Mouse (Mus musculus) stomach, postnatal 0 days (tissue): ENCODE measurements around the gene Zfp367. TPM values are rescaled to one million over a fixed set of nuclear protein-coding genes. Genes with fewer than 3 reads are reported as not detected.

Source experiments
- ATAC-seq: fragments of 200-750 bp; cut with Nextera tagmentation; 2 replicates; pipeline ENCODE4 v1.8.0; 2017; ENCODE audit not compliant: low FRiP score, low TSS enrichment
- DNase-seq: peaks from one replicate; pipeline ENCODE4 v3.0.0-alpha.2; 2016; ENCODE audit warnings: low spot score
- H3K27ac ChIP-seq: fragments of 300-500 bp; sonication (generic); replicated peaks from 2 replicates; pipeline ENCODE4 v1.5.1; 2014; ENCODE audit warnings: mild to moderate bottlenecking, control low read depth
- H3K27me3 ChIP-seq: fragments of 300-500 bp; sonication (generic); 2 replicates; pipeline ENCODE4 v1.6.1; 2014; ENCODE audit warnings: low read length; ENCODE audit not compliant: control insufficient read depth, insufficient read depth
- H3K36me3 ChIP-seq: fragments of 300-500 bp; sonication (generic); 2 replicates; pipeline ENCODE4 v1.6.1; 2014; ENCODE audit warnings: low read length, mixed read lengths; ENCODE audit not compliant: control insufficient read depth, insufficient read depth
- H3K4me1 ChIP-seq: fragments of 300-500 bp; sonication (generic); replicated peaks from 2 replicates; pipeline ENCODE4 v1.6.1; 2014; ENCODE audit warnings: antibody characterized with exemption; ENCODE audit not compliant: control insufficient read depth, insufficient read depth
- H3K4me2 ChIP-seq: fragments of 300-500 bp; sonication (generic); replicated peaks from 2 replicates; pipeline ENCODE4 v1.6.1; 2014; ENCODE audit warnings: low read depth, mild to moderate bottlenecking, control low read depth, moderate library complexity
- H3K4me3 ChIP-seq: fragments of 300-500 bp; sonication (generic); 2 replicates; pipeline ENCODE4 v1.5.1; 2014; ENCODE audit warnings: low read depth, low read length, control low read depth
- H3K9ac ChIP-seq: fragments of 300-500 bp; sonication (generic); 2 replicates; pipeline ENCODE4 v1.6.1; 2014; ENCODE audit warnings: mild to moderate bottlenecking, low read length, control low read depth, mixed read lengths
- H3K9me3 ChIP-seq: fragments of 300-500 bp; sonication (generic); 2 replicates; pipeline ENCODE4 v1.6.1; 2016; ENCODE audit warnings: low read length; ENCODE audit not compliant: control insufficient read depth
- CTCF ChIP-seq: IDR thresholded peaks from 2 replicates; pipeline ENCODE4 v1.5.1; 2016; ENCODE audit warnings: antibody characterized with exemption, low read depth, mild to moderate bottlenecking, moderate library complexity
- EP300 ChIP-seq: optimal IDR thresholded peaks from 2 replicates; pipeline ENCODE3; 2016; ENCODE audit warnings: antibody characterized with exemption
- WGBS: fragments of 180-500 bp; shearing (Covaris S2); extraction: QIAGEN DNeasy Blood & Tissue Kit; methylation state at CpG from one replicate; pipeline ENCODE4 v1.1.7; 2014; 5-methylcytosine and 5-hydroxymethylcytosine counted together
- polyA plus RNA-seq: library from polyadenylated mRNA; unstranded; fragments of >200 nt; fragmentation: Nextera tagmentation; extraction: Ambion mirVana; gene quantifications from 2 replicates; pipeline ENCODE4 v1.2.1, GENCODE M21; 2015

Gene Zfp367
- polyA plus RNA-seq, 1 experiment from 2014 or later, result 10.9 TPM

DNA sequence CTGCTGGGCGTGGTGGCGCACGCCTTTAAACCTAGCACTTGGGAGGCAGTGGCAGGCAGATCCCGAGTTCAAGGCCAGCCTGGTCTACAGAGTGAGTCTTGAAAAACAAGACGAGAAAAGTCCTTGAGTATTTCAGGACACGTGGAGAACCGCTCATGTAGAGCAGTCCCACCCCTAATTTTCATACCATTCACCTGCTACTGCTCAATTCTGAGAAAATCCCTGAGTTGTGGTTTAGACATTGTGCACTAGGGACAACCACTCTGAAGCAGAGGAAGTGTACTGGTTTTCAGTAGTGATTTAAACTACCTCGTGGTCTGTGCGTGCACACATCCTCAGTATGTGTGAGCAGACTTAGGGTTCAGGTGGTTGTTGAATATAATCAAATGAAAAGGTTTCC is 32.6 kb upstream of the Zfp367 start:
- H3K9ac ChIP-seq, result no peak overlapping the region
- TF ChIP-seq EP300 (no peak), CTCF (no peak)
- no peaks in the 10 kb centered on the region for H3K27me3 ChIP-seq
- DNase-seq, result no peak
- H3K4me2 ChIP-seq, result no peak overlapping the region
- ATAC-seq, result no peak
- no peaks in the 10 kb centered on the region for H3K9me3 ChIP-seq
- 0 out of 2 replicates have a peak, but pooled peaks cover 3% of the 10 kb centered on the region for H3K36me3 ChIP-seq
- H3K27ac ChIP-seq, result no peak overlapping the region
- WGBS, result 89% methylated on average over 9 of the region's 9 CpGs
- H3K4me3 ChIP-seq, result no peak overlapping the region
- no peaks in the 10 kb centered on the region for H3K4me1 ChIP-seq

DNA sequence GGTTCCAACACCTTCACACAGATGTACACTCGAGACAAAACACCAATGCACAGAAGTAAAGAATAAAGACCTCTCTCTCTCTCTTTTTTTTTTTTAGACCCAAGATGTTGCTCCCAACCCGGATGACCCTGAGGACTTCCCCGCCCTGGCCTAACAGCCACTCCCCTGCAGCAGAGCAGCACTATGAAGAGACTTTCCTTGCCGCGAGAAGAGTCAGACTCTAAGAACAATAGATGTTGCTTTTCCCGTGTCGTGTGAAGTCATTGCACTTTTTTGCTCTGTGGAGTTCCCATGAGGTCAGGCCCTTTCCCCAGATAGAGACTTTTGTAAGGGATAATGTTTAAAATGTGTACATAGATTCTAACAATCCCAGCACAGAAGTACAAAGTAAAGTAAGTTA is 32.2 kb upstream of the Zfp367 start:
- DNase-seq (no peak), ATAC-seq (no peak)
- no peak overlapping the region for H3K9ac ChIP-seq
- no peak overlapping the region for H3K4me3 ChIP-seq
- 0 out of 2 replicates have a peak, but pooled peaks cover 3% of the 10 kb centered on the region for H3K36me3 ChIP-seq
- no peak overlapping the region for H3K27ac ChIP-seq
- no peak overlapping the region for H3K4me2 ChIP-seq
- H3K4me1 ChIP-seq, result no peaks in the 10 kb centered on the region
- no peaks in the 10 kb centered on the region for H3K9me3 ChIP-seq
- no peaks in the 10 kb centered on the region for H3K27me3 ChIP-seq
- TF ChIP-seq CTCF (no peak), EP300 (no peak)
- 63% methylated on average over 7 of the region's 7 CpGs for WGBS

DNA sequence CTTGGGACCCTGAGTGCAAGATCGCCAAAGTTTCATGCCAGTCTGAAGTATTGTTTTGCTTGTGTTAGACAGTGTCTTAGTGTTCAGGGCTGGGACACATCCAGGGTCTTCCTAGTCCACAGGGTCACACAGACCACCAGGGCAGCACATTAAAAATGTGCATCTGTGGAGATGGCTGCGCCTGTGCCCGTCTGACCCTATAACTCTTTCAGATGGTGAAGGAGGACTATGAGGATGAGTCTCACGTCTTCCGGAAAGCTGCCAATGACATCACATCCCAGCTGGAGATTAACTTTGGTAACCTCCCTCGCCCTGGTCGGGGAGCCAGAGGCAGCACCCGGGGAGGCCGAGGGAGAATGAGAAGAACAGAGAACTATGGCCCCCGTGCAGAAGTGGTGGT is 31.4 kb upstream of the Zfp367 start:
- TF ChIP-seq CTCF, result no peak
- TF ChIP-seq EP300, result no peak
- WGBS, result 84% methylated on average over 10 of the region's 10 CpGs
- DNase-seq, result no peak
- H3K9ac ChIP-seq, result no peak overlapping the region
- no peaks in the 10 kb centered on the region for H3K27me3 ChIP-seq
- H3K4me2 ChIP-seq, result no peak overlapping the region
- no peak overlapping the region for H3K27ac ChIP-seq
- H3K4me3 ChIP-seq, result no peak overlapping the region
- no peak for ATAC-seq
- no peaks in the 10 kb centered on the region for H3K4me1 ChIP-seq
- H3K9me3 ChIP-seq, result no peaks in the 10 kb centered on the region
- H3K36me3 ChIP-seq, result 0 out of 2 replicates have a peak, but pooled peaks cover 3% of the 10 kb centered on the region

- H3K9me3 ChIP-seq, result no peaks in the 10 kb centered on the region
- H3K9ac ChIP-seq, result no peak overlapping the region
- H3K4me3 ChIP-seq, result no peak overlapping the region
- H3K4me2 ChIP-seq, result no peak overlapping the region
- no peaks in the 10 kb centered on the region for H3K27me3 ChIP-seq
- TF ChIP-seq EP300 (no peak), CTCF (no peak)
- DNase-seq (no peak), ATAC-seq (no peak)
- 87% methylated on average over 4 of the region's 4 CpGs for WGBS
- no peaks in the 10 kb centered on the region for H3K4me1 ChIP-seq
- 0 out of 2 replicates have a peak, but pooled peaks cover 3% of the 10 kb centered on the region for H3K36me3 ChIP-seq
- H3K27ac ChIP-seq, result no peak overlapping the region
Measured at GRCm38 (mm10) chr13:64183583-64183982, 30.6 kb upstream of the Zfp367 start.

GRCm38 (mm10) chr13:64182091-64182490 is 29.1 kb upstream of the Zfp367 start:
- Histone ChIP-seq H3K9ac (no peak overlapping the region), H3K27me3 (no peaks in the 10 kb centered on the region), H3K9me3 (no peaks in the 10 kb centered on the region), H3K4me2 (no peak overlapping the region), H3K36me3 (peaks cover 5% of the 10 kb centered on the region; the same call in 1 of the 2 replicates), H3K27ac (no peak overlapping the region), H3K4me1 (no peaks in the 10 kb centered on the region), H3K4me3 (no peak overlapping the region)
- WGBS, result 80% methylated on average over 2 of the region's 2 CpGs
- TF ChIP-seq EP300, result no peak
- TF ChIP-seq CTCF, result no peak
- DNase-seq (no peak), ATAC-seq (no peak)

GRCm38 (mm10) chr13:64180888-64181287 is 27.9 kb upstream of the Zfp367 start:
- no peak overlapping the region for H3K4me3 ChIP-seq
- no peaks in the 10 kb centered on the region for H3K9me3 ChIP-seq
- no peaks in the 10 kb centered on the region for H3K4me1 ChIP-seq
- H3K4me2 ChIP-seq, result no peak overlapping the region
- peaks cover 5% of the 10 kb centered on the region; the same call in 1 of the 2 replicates for H3K36me3 ChIP-seq
- DNase-seq (peak; percentile 54), ATAC-seq (0 out of 2 replicates have a peak, but pooled peaks have one; percentile 52)
- 67% methylated on average over 3 of the region's 3 CpGs for WGBS
- no peak overlapping the region for H3K27ac ChIP-seq
- no peaks in the 10 kb centered on the region for H3K27me3 ChIP-seq
- H3K9ac ChIP-seq, result no peak overlapping the region
- TF ChIP-seq CTCF, result peak; percentile 78
- TF ChIP-seq EP300, result no peak
